Mouse (Mus musculus): ENCODE measurements around the gene Lrp2bp. TPM values are rescaled to one million over a fixed set of nuclear protein-coding genes. Genes with fewer than 3 reads are reported as not detected.

Gene Lrp2bp
- polyA plus RNA-seq, 1 experiment from 2014 or later, result not detected

- H3K4me3 ChIP-seq, result no peak overlapping the region
- H3K27me3 ChIP-seq (replicated peaks), result no peaks in the 10 kb centered on the region
- peaks cover 36% of the 10 kb centered on the region for H3K36me3 ChIP-seq
- peak overlapping the region; percentile 77 for H3K4me2 ChIP-seq
- no peaks in the 10 kb centered on the region for H3K9me3 ChIP-seq (replicated peaks)
- no peak overlapping the region for H3K9ac ChIP-seq
- WGBS (ENCODE audit: insufficient replicate concordance), result 64% methylated on average over 2 of the region's 2 CpGs
- no peak for ATAC-seq
- H3K27ac ChIP-seq, result no peak overlapping the region
- H3K4me1 ChIP-seq, result peaks cover 19% of the 10 kb centered on the region
These were observed 875 bp upstream of the Lrp2bp start for GRCm38 (mm10) chr8:45998228-45998627.

GRCm38 (mm10) chr8:45999784-46000705 is 942 bp downstream of the Lrp2bp start:
- no peaks in the 10 kb centered on the region for H3K27me3 ChIP-seq (replicated peaks)
- H3K27ac ChIP-seq, result peak overlapping the region; percentile 92
- H3K36me3 ChIP-seq, result peaks cover 25% of the 10 kb centered on the region
- no peaks in the 10 kb centered on the region for H3K9me3 ChIP-seq (replicated peaks)
- 7% methylated on average over 55 of the region's 55 CpGs for WGBS (ENCODE audit: insufficient replicate concordance)
- H3K4me3 ChIP-seq, result peak overlapping the region; percentile 71
- peak; percentile 99 for ATAC-seq
- peak overlapping the region; percentile 77 for H3K4me2 ChIP-seq
- H3K4me1 ChIP-seq, result peaks cover 19% of the 10 kb centered on the region
- peak overlapping the region; percentile 80 for H3K9ac ChIP-seq

DNA sequence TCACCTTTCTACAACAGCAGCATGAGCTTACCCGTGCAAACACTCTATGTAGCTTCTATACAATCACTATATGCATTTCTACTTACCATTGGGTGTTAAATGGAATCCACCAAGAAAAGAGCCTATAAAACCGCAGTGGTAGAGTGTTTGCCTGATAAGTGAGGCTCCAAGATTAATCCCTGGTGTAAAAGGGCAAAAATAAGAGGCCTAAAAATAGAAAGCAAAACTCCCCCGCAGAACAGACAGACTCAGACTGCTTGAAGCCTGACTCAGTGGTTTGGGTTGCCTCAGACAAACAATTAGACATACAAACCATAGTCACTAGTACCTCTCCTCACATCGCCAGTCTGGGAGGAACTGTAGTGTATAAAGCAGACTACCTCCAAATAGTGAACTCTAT is 6.5 kb downstream of the Lrp2bp start, which contains the start of gene Ankrd37:
TSS of gene Ankrd37 (minus strand) at position 112 of the 400 bp plus-strand sequence.
- 39% methylated on average over 4 of the region's 4 CpGs for WGBS (ENCODE audit: insufficient replicate concordance)
- no peak within 1 kb of the TSS for H3K4me2 ChIP-seq

GRCm38 (mm10) chr8:46007050-46007672 is 8.1 kb downstream of the Lrp2bp start:
- ATAC-seq, result no peak
- no peaks in the 10 kb centered on the region for H3K9me3 ChIP-seq (replicated peaks)
- H3K9ac ChIP-seq, result no peak overlapping the region
- H3K36me3 ChIP-seq, result no peaks in the 10 kb centered on the region
- no peak overlapping the region for H3K27ac ChIP-seq
- H3K4me1 ChIP-seq, result peaks cover 12% of the 10 kb centered on the region
- H3K27me3 ChIP-seq (replicated peaks), result no peaks in the 10 kb centered on the region
- WGBS (ENCODE audit: insufficient replicate concordance), result 62% methylated on average over 3 of the region's 3 CpGs
- no peak overlapping the region for H3K4me2 ChIP-seq
- H3K4me3 ChIP-seq, result no peak overlapping the region

More for the DNA sequence above, 6.5 kb downstream of the Lrp2bp start, which contains the start of gene Ankrd37:
- Histone ChIP-seq H3K27me3 (replicated peaks) (no peaks in the 10 kb centered on the region), H3K36me3 (no peaks in the 10 kb centered on the region), H3K9me3 (replicated peaks) (no peaks in the 10 kb centered on the region), H3K4me3 (no peak within 1 kb of the TSS), H3K9ac (no peak within 1 kb of the TSS), H3K4me1 (peaks cover 10% of the 10 kb centered on the region), H3K27ac (no peak within 1 kb of the TSS)
- ATAC-seq, result no peak

DNA sequence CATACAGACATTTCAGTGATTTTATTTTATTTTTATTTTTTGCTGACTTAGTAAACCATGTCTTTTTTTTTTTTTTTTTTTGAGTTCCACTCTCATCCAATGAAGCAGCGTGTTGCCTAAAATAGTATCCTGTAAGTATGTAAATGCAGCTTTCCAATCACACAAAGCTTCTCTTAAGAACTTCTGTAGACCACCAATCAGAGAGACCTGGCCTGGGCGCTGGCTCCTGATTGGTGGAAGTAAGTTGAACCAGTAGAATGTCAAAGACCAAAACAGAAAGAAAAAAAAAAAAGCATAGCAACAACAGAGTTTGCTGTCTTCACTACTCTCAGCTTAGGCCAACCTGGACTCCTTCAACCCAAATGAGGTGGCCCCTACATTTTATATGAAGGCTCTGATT is 11.2 kb downstream of the Lrp2bp start:
- WGBS (ENCODE audit: insufficient replicate concordance), result 45% methylated on average over 2 of the region's 2 CpGs
- H3K9me3 ChIP-seq (replicated peaks), result no peaks in the 10 kb centered on the region
- no peaks in the 10 kb centered on the region for H3K36me3 ChIP-seq
- no peak overlapping the region for H3K4me3 ChIP-seq
- no peaks in the 10 kb centered on the region for H3K27me3 ChIP-seq (replicated peaks)
- ATAC-seq, result no peak
- peaks cover 11% of the 10 kb centered on the region for H3K4me1 ChIP-seq
- H3K9ac ChIP-seq, result no peak overlapping the region
- no peak overlapping the region for H3K27ac ChIP-seq
- peak overlapping the region; percentile 44 for H3K4me2 ChIP-seq

GRCm38 (mm10) chr8:46010746-46011680 is 11.9 kb downstream of the Lrp2bp start:
- Histone ChIP-seq H3K4me2 (peak overlapping the region; percentile 44), H3K36me3 (no peaks in the 10 kb centered on the region), H3K27ac (no peak overlapping the region), H3K9ac (no peak overlapping the region; the same call in 1 of the 2 replicates), H3K4me3 (no peak overlapping the region), H3K9me3 (replicated peaks) (no peaks in the 10 kb centered on the region), H3K27me3 (replicated peaks) (no peaks in the 10 kb centered on the region), H3K4me1 (peaks cover 6% of the 10 kb centered on the region)
- 17% methylated on average over 17 of the region's 17 CpGs for WGBS (ENCODE audit: insufficient replicate concordance)
- no peak for ATAC-seq

DNA sequence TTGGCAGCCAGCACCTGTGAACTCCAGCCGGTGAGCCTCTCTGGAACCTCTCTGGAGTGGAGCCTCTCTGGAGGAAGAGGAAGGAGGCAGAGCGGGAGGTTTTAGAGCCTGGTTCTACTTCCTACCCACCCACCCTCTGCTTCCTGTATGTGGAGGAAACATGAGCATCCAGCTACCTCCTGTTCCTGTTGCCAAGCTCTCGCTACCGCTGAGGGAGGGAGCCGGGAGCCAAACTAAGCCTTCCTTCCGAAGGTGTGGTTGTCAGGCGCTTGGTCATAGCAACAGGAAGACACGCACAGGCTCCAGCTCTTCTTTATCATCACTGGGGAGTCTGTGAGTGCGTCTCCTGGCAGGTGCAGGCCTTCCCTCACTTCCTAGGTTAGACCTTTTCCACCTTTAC is 23.1 kb downstream of the Lrp2bp start:
- H3K36me3 ChIP-seq, result no peaks in the 10 kb centered on the region
- no peaks in the 10 kb centered on the region for H3K27me3 ChIP-seq (replicated peaks)
- no peaks in the 10 kb centered on the region for H3K9me3 ChIP-seq (replicated peaks)
- no peak overlapping the region for H3K27ac ChIP-seq
- no peak for ATAC-seq
- H3K4me2 ChIP-seq, result no peak overlapping the region
- no peak overlapping the region for H3K9ac ChIP-seq
- no peaks in the 10 kb centered on the region for H3K4me1 ChIP-seq
- 55% methylated on average over 9 of the region's 9 CpGs for WGBS (ENCODE audit: insufficient replicate concordance)
- no peak overlapping the region for H3K4me3 ChIP-seq

- H3K27me3 ChIP-seq (replicated peaks), result no peaks in the 10 kb centered on the region
- H3K9ac ChIP-seq, result no peak overlapping the region
- 84% methylated on average over 9 of the region's 9 CpGs for WGBS (ENCODE audit: insufficient replicate concordance)
These were observed 23.7 kb downstream of the Lrp2bp start for GRCm38 (mm10) chr8:46022758-46023157.

DNA sequence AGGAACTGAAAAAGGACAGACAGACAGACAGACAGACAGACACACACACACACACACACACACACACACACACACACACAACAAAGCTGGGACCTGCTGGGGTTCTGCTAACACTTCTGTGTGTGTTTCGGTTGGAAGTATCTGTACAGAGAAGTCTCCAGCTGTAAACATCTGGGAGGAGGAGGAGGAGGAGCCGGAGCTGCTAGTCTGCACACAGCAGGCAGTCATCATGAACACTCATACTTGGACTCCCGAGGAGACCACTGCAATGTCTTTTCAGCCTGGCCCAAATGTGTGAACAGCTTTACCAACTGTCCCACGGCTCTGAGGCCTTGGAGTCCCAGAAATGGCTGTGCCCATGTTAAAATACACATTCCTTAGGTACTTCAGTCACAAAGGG is 25.3 kb downstream of the Lrp2bp start:
- Histone ChIP-seq H3K4me1 (no peaks in the 10 kb centered on the region), H3K36me3 (no peaks in the 10 kb centered on the region), H3K27ac (no peak overlapping the region), H3K9ac (no peak overlapping the region), H3K4me3 (no peak overlapping the region), H3K4me2 (no peak overlapping the region), H3K27me3 (replicated peaks) (no peaks in the 10 kb centered on the region), H3K9me3 (replicated peaks) (no peaks in the 10 kb centered on the region)
- 58% methylated on average over 4 of the region's 4 CpGs for WGBS (ENCODE audit: insufficient replicate concordance)
- no peak for ATAC-seq

More at GRCm38 (mm10) chr8:46022758-46023157, 23.7 kb downstream of the Lrp2bp start:
- no peak for ATAC-seq
- no peaks in the 10 kb centered on the region for H3K36me3 ChIP-seq
- no peaks in the 10 kb centered on the region for H3K4me1 ChIP-seq
- no peak overlapping the region for H3K4me3 ChIP-seq
- H3K4me2 ChIP-seq, result no peak overlapping the region
- H3K9me3 ChIP-seq (replicated peaks), result no peaks in the 10 kb centered on the region
- H3K27ac ChIP-seq, result no peak overlapping the region

- no peak overlapping the region for H3K4me3 ChIP-seq
- H3K9me3 ChIP-seq (replicated peaks), result no peaks in the 10 kb centered on the region
- H3K4me1 ChIP-seq, result no peaks in the 10 kb centered on the region
- no peak overlapping the region for H3K9ac ChIP-seq
- H3K27me3 ChIP-seq (replicated peaks), result no peaks in the 10 kb centered on the region
- ATAC-seq, result no peak
- no peak overlapping the region for H3K27ac ChIP-seq
- WGBS (ENCODE audit: insufficient replicate concordance), result 84% methylated on average over 11 of the region's 11 CpGs
- no peak overlapping the region for H3K4me2 ChIP-seq
- H3K36me3 ChIP-seq, result peaks cover 31% of the 10 kb centered on the region
These were observed 37.1 kb downstream of the Lrp2bp start for GRCm38 (mm10) chr8:46036217-46036616.

GRCm38 (mm10) chr8:46039666-46040065 is 40.6 kb downstream of the Lrp2bp start:
- no peak for ATAC-seq
- peaks cover 37% of the 10 kb centered on the region for H3K36me3 ChIP-seq
- H3K4me2 ChIP-seq, result no peak overlapping the region
- 63% methylated on average over 1 of the region's 1 CpGs for WGBS (ENCODE audit: insufficient replicate concordance)
- H3K9ac ChIP-seq, result no peak overlapping the region
- H3K4me3 ChIP-seq, result no peak overlapping the region
- H3K27ac ChIP-seq, result no peak overlapping the region
- H3K27me3 ChIP-seq (replicated peaks), result no peaks in the 10 kb centered on the region
- no peaks in the 10 kb centered on the region for H3K9me3 ChIP-seq (replicated peaks)
- H3K4me1 ChIP-seq, result no peaks in the 10 kb centered on the region

Measured in liver, embryonic 12.5 days (tissue).